Mouse (Mus musculus) T-helper 2 cell (primary cell): ENCODE measurements at regions not wholly inside any gene's neighbourhood (a gene's known extent, or its start where the extent isn't known, plus 50 kb on each side); places are given as distances from the start of the nearest gene placed in this dataset.
"Not testable (repeated sequence)": the region's sequence is repeated elsewhere in the genome, so short reads cannot be mapped to it uniquely, and the experiment has no call there.

Source experiments
- in situ Hi-C: fragments of 300-600 bp; cut with MboI, MseI; formaldehyde crosslinking; loops from one replicate; pipeline ENCODE4 v1.15.1; 2025; ENCODE audit warnings: high pct_unique_total_duplicates

GRCm38 (mm10) chr1:161728546-161729206 is 59.6 kb downstream of the Fasl start:
- in situ Hi-C loops: no loop called here

DNA sequence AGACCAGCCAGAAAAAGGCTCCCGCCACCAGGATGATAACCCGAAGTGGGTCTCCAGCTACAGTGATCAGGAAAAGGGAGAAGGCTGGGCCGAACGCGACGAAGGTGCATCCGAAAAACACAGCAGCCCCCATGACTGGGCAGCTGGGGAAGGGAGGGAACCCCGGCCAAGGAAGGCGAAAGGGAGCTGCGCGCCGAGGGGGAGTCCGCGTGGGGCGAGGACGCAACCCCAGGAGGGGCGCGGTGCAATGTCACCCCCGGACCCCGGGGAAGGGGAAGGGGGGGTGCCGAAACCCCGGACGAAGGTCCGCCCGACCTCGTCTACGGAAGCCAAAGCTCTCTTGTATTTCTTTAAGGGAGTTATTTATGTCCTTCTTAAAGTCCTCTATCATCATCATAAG is 60.9 kb downstream of the Fasl start:
- in situ Hi-C loops: not testable (repeated sequence)

DNA sequence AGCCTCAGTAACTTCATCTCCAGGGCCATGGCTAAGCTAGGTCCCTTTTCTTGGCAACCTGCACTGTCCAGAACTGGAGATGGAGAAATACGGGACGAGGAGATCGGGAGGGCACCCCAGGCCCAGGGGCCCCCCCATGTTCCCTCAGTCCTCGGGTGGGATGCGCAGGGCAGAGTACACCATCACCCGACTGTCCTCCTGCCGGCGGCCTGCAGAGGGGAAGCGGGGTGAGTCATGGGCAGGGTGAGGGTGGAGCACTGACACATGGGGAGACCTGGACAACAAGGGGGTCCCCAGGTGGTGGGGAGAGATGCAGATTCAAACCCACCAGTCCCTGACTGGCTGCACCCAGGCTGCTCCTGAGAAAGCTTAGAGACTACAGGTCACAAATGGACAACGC is 62.2 kb downstream of the Fasl start:
- in situ Hi-C loops: not testable (repeated sequence)

GRCm38 (mm10) chr1:161719876-161720275 is 68.4 kb downstream of the Fasl start:
- in situ Hi-C loops: no loop called here

DNA sequence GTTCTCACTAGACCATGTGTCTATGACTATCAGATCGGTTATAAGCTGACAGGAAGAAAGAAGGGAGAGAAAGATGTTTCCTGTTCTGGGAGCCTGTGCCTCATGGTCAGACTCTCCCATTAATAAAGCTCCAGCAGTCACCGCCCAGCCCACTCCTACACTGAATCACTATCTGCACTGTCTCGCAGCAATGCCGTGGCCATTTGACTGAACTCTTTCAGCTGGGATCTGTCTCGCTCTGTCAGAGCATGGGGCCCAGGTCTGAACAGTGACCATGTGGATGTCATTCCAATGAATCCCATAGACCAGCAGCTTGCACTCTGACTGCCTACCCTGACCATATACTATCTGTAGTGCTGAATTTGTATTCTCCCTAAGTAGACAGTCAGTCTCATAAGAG is 70.0 kb downstream of the Fasl start:
- in situ Hi-C loops: no loop called here

GRCm38 (mm10) chr1:161712918-161713317 is 75.4 kb downstream of the Fasl start:
- in situ Hi-C loops: no loop called here

GRCm38 (mm10) chr1:161712283-161712682 is 76.0 kb downstream of the Fasl start:
- in situ Hi-C loops: no loop called here

DNA sequence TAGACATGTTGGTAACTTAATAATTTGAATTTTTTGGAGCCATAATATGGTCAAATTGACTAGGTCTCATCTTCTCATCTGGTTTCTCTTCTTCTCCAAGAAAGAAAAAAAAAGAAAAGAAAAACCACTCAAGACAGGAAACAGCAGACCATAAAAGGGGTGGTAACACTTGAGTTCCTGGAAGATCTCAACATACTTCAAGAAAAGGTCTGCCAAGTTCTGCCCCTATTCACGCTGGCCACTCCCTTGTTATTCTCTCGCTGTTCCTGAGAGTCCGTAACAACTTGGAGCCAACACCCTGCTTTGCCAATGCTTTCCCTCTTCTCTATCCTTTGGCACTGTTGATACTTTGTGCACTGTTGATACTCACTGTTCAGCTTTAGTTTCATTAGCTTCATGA is 81.2 kb downstream of the Fasl start:
- in situ Hi-C loops: no loop called here

GRCm38 (mm10) chr1:161704961-161705360 is 83.3 kb downstream of the Fasl start:
- in situ Hi-C loops: no loop called here

DNA sequence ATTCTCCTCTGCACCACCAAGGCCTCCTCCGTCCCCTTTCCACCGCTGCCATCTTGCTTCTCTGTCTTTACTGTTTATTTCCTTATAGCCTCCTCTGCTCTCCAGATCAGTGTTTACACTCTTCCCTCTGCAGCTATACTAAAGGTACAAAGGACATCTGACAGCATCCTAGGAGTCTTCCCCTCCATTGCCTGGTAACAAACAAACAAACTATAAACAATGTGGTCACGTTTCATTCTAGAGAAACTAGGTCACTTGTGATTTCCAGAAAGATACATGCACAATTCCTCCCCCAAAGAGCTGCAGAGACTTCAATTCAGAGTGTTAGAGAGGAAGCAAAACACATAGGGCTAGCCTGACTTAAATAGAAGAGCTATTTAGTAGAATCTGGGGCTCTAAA is 83.8 kb downstream of the Fasl start:
- in situ Hi-C loops: no loop called here

- in situ Hi-C loops: no loop called here
These were observed 92.4 kb downstream of the Fasl start for GRCm38 (mm10) chr1:161695886-161696285.

DNA sequence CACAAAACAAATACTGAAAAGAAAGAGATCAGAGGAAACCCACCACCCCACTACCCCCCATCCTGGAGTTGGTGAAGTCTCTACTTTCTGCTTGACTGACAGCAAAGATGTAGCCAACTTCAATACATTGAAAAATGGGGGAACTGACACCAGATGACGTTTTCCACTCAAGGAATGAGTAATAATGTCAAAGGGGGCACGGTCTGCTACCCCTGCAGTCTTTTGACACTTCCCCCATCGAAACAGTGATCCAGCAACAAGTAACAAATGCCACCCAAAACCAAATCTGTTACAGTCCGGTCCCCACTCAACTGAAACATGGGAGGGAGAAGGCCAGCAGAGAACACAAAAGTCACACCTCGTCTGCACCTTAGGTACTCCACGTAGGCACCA is 94.5 kb downstream of the Fasl start:
- in situ Hi-C loops: no loop called here

DNA sequence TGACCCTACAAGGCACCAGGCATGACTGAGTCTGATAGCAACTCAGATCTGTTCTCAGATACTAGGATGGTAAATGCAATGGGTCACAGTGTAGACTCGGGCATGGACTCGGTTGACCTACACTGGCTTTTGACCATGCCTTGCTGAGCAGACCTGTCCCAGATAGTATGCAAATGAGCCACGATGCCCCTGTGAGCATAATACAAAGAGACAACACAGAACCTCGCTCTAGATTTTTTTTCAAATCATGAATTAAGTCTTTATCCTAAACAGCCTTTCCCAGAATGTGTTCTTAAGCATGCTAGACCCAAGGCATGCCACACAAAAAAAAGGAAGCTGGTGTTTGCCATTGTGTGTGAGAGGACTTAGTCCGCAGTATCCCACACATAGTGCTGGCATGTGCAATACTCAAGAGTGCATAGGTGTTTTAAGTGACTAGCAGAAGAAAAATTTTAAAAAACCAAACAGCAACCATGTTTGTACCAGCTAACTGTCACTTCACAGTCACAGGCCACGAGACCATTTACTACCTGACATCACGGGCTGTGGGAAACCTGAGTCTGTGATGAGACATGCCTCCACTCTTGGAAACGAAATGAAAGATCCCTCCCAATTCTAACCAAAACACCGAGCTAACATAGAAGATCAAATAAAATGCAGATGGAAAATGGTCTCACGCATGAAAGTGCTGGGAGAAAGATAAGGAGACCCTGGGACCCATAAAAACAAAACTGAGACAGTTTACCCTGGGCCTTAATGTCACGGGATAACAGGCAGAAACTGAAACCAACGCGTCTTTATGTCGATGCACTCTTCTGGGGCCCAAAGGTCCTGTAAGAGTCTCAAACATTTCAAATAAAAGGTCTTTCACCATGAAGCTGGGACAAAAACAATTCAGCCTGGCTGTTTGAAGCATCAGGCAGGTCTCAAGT is 95.2 kb downstream of the Fasl start:
- in situ Hi-C loops: no loop called here

DNA sequence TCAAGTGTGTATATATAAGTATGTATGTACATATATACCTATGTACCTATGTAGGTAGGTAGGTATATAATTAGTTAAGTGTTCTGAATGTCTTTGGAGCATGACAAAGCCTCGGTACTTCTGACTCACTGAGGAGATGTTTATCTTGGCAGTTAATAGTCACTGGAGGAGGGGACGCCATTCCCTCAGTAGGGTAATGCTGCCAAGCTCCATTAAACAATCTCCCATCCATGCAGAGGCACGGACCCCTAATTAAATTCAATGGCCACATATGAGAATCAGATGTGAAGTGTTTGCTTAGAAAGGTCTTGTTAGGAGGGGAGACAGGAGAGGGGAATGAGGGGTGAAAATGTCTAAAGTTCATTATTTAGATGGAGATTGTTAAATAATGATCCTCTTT is 99.3 kb downstream of the Fasl start:
- in situ Hi-C loops: loop anchor here (5.0 kb wide), 1 partner anchor 48 kb away; no protein-coding TSS in a partner anchor

GRCm38 (mm10) chr1:161687548-161687947 is 100.7 kb downstream of the Fasl start:
- in situ Hi-C loops: loop anchor here (5.0 kb wide), 1 partner anchor 50 kb away; no protein-coding TSS in a partner anchor

DNA sequence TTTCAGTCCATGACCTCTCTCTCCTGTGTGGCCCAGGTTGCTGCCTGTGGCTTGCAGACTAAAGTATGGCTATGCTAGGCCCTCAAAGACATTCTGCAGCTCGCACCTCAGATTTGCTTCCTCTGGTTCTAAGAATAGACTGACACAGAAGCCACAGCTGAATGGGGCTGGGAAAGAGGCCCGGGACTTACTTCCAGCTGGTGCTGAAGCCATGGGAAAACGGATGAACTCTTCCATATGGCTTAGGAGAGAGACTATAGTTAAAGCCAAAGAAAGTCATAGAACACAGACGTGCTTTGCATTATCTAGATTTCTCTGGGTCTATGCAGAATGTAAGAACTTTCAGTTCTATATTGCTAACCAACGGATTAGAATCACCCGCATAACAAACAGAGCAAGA is 107.7 kb downstream of the Fasl start:
- in situ Hi-C loops: no loop called here

DNA sequence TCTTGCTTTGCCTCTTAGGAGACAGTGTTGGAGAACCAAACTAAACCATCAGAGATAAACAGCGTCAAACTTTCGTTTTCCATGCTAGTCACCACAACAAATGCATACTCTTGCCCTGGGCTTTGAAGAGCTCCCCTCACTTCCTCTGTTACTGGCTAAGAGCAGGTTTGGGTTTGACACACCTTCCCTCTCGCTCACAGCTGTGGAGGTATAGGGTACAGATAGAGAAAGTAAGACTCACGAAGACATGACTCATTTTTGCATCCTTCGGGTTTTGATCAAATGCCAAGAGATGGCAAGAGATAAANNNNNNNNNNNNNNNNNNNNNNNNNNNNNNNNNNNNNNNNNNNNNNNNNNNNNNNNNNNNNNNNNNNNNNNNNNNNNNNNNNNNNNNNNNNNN is 117.4 kb downstream of the Fasl start:
- in situ Hi-C loops: loop anchor here (5.0 kb wide), 1 partner anchor 364 kb away; no protein-coding TSS in a partner anchor

GRCm38 (mm10) chr1:161664321-161664720 is 124.0 kb downstream of the Fasl start:
- in situ Hi-C loops: no loop called here

DNA sequence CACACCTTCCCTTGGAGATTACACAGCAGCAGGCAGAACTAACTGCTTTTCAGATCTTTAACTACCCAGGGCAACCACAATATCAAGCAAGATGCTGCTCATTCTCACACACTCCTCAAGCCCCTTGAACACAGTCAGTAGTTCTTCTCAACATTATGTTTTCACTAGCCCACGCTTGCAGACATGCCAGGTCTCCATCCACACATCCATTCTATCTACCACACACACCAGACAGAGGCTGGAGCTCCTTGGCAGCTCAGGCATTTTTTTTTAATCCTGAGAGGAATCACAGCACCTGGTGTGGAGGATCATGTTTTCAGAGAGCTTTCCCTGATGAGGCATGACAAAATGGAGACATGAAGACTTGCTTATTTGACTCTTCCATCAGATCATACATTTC is 124.9 kb downstream of the Fasl start:
- in situ Hi-C loops: no loop called here

DNA sequence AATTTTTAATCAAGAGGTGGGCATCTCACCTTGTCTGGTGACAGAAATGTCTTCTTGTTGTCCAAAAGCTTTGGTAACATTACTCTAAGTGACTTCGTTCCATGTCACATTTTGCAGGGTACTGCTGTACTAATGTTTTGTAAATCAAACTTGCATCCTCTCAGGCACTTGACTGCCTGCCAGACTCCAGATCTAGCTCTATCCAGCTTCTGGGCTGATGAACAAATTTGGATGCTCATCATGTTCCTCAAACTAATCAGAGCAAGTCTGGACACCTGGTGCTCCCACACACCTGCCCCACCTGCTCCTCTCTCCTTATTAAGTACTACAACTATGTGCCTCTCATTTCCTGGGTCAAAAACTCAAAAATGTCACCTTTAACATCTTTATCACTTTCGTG is 126.1 kb downstream of the Fasl start:
- in situ Hi-C loops: no loop called here

- in situ Hi-C loops: no loop called here
These were observed 130.8 kb downstream of the Fasl start for GRCm38 (mm10) chr1:161657511-161657910.

DNA sequence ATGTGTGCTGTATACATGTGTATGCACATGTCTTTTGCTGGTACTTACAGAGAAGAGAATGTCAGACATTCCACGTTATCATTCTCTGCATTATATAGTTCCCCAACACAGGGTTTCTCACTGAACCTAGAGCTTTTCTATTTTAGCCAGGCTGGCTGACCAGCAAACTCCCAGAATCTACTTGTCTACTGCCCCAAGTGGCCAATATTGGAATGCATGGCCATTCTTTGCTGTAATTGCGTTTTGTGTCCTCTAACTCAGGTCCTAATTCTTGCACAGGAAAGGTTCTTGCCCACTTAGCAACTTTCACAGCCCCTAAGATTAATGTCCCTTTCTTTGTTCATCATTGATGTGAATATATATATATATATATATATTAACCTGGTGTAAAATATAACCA is 138.9 kb downstream of the Fasl start:
- in situ Hi-C loops: no loop called here

- in situ Hi-C loops: no loop called here
These were observed 137.6 kb downstream of the Tnfsf18 start for GRCm38 (mm10) chr1:161632098-161632497.
